Mouse (Mus musculus) urinary bladder, postnatal 10 days (tissue): ENCODE data around the gene Nsun7.
"Not testable (repeated sequence)": the region's sequence is repeated elsewhere in the genome, so short reads cannot be mapped to it uniquely, and the experiment has no call there.

Source experiments
- DNase-seq: peaks from one replicate; pipeline ENCODE4 v3.0.0; 2022; ENCODE audit warnings: low spot score

Gene Nsun7

GRCm38 (mm10) chr5:66259756-66260448 lies at the start of gene Nsun7:
TSS of gene Nsun7 (plus strand) at chr5:66259897.
- DNase-seq = peak; percentile 16

- DNase-seq = no peak
Observed at GRCm38 (mm10) chr5:66214395-66214935, 45.2 kb upstream of the Nsun7 start.

DNA sequence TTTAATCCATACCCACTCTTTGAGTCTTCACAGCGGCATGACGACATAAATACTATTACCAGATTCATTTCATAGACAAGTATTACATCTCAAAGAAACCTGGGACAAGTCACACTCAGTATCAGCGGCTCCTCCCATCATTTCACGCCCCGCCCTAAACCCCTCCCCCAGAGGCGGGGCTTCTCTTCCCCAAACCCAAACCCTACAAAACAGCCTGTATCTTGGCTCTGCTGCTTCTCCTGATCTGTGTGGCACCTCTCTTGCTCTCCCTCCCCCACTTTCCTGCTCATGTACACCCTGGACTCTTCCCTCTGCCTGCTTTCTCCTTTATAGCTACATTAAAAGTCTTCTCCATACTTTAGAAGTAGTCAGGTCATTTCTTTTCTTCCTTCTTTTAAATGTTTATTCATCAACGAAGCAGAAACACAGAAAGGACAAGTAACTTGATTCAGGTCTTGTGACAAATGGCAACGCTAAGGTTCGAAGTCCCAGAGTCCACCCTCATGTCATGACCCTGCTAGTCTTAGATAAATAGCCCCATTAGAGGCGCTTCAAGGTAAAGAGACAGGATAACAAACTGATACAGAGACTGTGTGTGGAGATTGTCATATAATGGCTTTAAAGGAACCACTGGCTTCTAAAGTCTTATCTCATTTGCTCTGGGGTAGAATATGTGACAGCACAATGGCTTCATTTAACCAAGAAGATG lies 44.0 kb upstream of the Nsun7 start:
- DNase-seq = no peak

GRCm38 (mm10) chr5:66219692-66220091 lies 40.0 kb upstream of the Nsun7 start:
- no peak for DNase-seq

- no peak for DNase-seq
Observed at GRCm38 (mm10) chr5:66220620-66221019, 39.1 kb upstream of the Nsun7 start.

DNA sequence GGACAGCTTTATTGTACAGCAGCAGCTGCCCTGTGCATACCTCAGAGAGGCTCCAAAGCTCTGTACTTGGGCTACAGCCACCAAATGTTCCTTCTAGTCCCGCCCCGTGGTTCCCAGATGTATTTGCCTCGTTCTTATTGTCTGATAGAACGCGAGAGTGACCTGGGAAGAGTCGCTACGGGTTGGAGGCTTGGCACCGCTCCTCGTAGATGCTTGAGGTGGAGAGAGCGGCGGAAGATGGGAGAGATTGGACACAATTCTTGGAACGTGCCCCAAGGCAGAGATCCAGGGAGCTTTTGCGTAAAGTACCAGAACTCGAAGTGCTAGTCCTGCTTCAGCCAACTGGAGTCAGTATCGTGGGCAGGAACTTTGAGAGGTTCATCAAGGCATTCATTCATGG lies 36.8 kb upstream of the Nsun7 start:
- DNase-seq = no peak

- no peak for DNase-seq
Observed at GRCm38 (mm10) chr5:66226526-66226925, 33.2 kb upstream of the Nsun7 start.

DNA sequence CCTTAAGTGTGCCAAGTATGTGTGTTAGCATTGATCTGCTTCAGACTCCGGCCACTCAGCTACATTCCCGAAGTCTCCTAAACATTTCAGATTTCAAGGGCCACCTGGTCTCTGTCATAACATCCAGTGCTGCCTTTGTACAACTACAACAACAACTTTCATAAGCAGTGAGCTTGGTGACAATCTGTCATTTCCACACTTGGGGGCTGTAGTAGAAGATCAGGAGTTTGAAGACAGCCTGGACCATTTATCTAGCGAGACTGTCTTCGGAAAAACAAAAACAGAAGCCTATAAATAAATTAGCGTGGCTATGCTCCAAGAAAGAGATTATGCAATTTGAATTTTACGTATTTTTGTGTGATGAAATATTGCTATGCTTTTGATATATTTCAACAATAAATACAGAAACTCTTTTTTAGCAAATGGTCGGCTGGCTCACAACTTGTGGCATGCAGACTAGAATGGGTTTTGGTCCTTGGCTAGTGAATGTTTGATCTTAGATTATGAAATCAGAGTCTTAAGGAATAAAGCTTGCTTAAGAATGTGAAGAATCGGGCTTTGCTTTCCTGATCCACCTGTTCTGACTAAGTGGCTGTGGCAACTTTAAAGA lies 27.9 kb upstream of the Nsun7 start:
- no peak for DNase-seq

GRCm38 (mm10) chr5:66232456-66232855 lies 27.2 kb upstream of the Nsun7 start:
- no peak for DNase-seq

DNA sequence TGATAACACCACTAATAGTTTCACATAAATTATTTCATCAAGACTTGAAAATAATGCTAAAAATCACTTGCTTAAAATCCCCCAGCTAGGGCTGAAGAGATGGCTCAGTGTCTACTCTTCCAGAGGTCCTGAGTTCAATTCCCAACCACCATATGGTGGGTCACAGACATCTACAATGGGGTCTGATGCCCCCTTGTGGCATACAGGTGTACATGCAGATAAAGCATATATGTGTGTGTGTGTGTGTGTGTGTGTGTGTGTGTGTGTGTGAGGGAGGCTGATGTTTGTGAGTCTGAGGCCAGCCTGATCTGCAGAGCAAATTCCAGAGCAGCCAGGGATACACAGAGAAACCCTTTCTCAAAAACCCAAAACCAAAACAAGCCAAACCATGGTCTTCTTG lies 17.8 kb upstream of the Nsun7 start:
- DNase-seq = no peak

DNA sequence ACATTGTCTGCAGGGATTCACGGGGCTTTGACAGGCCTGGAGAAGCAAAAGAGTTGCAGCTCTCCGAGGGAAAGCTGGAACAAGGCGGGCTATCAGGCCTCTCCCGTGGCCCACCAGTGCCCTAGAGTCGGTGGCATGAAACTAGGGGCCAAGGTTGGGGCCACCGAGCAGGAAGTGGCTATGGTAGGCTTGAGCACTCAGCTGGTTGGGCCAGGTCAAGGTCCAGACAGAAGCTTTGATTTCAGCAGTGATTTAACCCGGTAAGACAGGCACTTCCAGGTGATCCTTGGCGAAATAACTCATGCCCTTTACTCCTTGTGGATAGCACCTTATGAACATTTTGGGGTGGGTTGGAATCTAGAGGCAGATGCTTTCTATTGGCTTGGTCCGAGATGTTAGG lies 16.2 kb upstream of the Nsun7 start:
- DNase-seq = no peak

DNA sequence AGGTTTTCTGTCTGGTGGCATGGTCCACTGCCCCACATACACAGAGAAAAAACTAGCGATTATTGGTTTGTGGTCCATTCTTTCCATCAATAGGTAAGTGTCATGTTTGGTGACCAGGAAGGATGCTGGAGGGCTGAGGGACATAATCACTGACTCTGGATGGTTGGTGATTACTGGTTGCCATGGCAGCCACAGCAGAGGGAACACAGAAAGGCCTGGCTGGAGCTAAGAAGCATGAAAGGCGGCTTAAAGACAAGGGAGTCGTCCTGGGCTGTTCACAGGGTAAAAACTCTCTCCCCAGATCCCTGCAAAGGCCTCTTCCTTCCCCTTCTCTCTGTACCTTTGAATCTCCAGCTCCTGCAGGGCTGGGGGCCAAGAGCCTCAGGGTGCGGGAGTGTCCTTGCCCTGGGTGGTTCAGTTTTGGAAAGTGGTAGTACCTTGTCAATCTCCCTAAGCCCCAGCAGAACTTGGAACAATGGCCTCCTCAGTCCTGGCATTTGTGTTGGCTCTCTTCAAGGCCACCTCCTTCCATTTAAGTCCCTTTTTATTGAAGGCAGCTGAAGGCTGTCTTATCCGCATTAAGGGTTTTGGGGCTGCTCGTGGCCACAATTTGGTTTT lies 15.5 kb upstream of the Nsun7 start:
- no peak for DNase-seq

- no peak for DNase-seq
Observed at GRCm38 (mm10) chr5:66245958-66246497, 13.7 kb upstream of the Nsun7 start.

DNA sequence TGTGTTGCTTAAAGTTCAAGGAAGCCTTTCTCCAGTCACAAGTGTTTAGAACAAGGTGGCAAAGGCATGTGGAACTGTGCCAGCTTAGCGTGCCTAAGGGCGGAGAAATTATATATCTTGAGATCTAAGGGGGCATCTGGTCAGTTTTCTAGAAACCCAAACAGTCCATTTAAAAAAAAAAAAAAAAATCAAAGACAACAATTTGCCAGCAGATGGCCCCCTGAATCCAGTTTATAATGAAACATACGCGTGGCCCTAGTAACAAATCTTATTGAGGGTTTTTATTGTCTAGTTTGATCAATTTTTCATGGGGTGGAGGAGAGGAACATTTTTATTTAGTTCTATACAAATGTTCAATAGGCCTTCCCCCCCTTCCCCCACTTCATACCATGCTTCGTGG lies 6.5 kb upstream of the Nsun7 start:
- no peak for DNase-seq

GRCm38 (mm10) chr5:66255044-66255443 lies 4.7 kb upstream of the Nsun7 start:
- no peak for DNase-seq

GRCm38 (mm10) chr5:66259000-66259399 lies 697 bp upstream of the Nsun7 start:
- no peak for DNase-seq

DNA sequence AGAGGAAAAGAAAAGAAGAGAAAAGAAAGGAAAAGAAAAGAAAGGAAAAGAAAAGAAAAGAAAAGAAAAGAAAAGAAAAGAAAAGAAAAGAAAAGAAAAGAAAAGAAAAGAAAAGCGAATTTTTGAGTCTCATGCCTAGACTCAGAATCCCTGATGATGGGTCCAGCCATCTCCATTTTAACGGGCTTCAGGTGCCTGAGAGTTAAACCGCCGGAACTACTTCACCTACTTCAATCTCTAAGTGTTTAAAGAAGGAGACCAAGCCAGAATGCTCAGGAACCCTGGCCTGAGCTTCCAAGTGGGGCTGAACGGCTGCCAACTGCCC lies 304 bp upstream of the Nsun7 start:
- DNase-seq = not testable (repeated sequence)

GRCm38 (mm10) chr5:66262475-66262874 lies 2.8 kb downstream of the Nsun7 start:
- no peak for DNase-seq

- DNase-seq = no peak
Observed at GRCm38 (mm10) chr5:66263398-66263797, 3.7 kb downstream of the Nsun7 start.

- DNase-seq = no peak
Observed at GRCm38 (mm10) chr5:66269616-66270015, 9.9 kb downstream of the Nsun7 start.

- DNase-seq = no peak
Observed at GRCm38 (mm10) chr5:66271141-66271540, 11.4 kb downstream of the Nsun7 start.

- DNase-seq = no peak
Observed at GRCm38 (mm10) chr5:66274417-66274816, 14.7 kb downstream of the Nsun7 start.

DNA sequence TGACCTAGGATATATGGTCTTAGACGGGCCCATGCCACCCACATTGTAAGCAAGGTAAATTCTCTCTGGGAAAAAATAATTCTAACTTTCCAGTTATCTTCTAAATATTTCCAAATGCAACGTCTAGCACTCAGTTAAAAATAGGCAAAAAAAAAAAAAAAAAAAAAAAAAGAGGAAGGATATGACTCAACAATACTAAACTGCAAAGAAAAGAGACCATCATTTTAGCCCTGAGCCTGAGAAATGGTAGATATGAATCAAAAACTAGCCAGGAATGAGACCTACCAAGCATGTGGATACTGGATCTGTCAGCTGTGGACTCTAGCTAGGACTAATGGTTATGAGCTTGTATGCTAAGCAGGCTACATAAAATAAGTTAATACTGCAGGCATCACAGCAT lies 20.0 kb downstream of the Nsun7 start:
- DNase-seq = no peak
